Mouse (Mus musculus): Measurements from ENCODE around the gene Amacr. TPM values are rescaled to one million over a fixed set of nuclear protein-coding genes. Genes with fewer than 3 reads are reported as not detected.

Amacr gene
- polyA plus RNA-seq (2015; fragmentation: Nextera tagmentation; extraction: Ambion mirVana) = 19.2 and 25.4 TPM in 2 replicates

DNA sequence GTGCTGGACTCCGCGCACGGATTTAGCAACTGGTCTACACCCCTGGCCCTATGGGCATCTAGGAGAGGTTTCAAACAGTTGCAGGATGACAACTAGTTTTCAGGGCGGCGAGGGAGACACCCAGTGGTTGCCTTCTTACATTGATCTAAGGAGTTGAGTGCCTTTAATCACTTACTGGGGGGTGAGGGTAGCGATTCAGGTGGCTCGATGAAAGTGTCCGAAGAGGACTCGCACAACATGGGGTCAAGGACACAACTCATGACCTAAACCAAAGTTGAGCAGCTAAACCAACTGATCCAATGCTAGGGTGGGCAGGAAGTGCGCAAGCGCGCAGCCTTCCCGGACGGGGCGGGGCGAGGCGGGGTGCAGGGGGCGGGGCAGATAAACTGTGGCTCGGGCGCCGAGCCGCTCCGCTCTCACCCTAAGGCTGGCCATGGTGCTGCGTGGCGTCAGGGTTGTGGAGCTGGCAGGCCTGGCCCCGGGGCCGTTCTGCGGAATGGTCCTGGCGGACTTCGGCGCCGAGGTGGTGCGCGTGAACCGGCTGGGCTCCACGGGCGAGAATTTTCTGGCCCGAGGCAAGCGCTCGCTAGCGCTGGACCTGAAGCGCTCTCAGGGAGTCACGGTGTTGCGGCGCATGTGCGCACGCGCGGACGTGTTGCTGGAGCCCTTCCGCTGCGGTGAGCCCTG is at the start of gene Amacr:
Amacr (plus strand) TSS at position 380 of the 687 bp plus-strand sequence.
- Histone ChIP-seq H3K4me2 (peak within 1 kb of the TSS; percentile 63), H3K27ac (peak within 1 kb of the TSS; percentile 96), H3K4me1 (peaks cover 11% of the 10 kb centered on the region), H3K9ac (peak within 1 kb of the TSS; percentile 82), H3K4me3 (peak within 1 kb of the TSS; percentile 81), H3K36me3 (peaks cover 9% of the 10 kb centered on the region; the same call in 1 of the 2 replicates), H3K27me3 (no peaks in the 10 kb centered on the region), H3K9me3 (no peaks in the 10 kb centered on the region)
- under 1% methylated on average over 51 of the region's 52 CpGs for WGBS
- peak; percentile 97 for ATAC-seq (ENCODE audit: insufficient number of reproducible peaks, low FRiP score, low TSS enrichment, low read depth)

DNA sequence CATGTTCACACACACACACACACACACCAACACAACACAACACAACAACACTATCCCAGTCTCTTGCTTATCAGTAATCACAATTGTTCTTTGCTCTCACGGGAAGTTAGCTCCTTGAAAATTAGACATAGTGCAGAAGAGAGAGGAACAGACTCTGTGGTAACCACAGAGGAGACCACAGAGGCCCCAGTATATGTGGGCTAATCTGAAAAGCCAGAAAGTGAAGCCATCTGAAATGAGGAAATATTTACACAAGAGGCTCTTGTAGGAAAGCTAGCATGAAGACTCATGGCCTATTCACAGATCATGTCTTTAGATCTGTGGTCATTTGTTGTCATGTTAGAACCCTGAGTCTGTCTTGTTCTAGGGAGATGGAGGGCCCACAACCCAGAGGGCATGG is 47.6 kb upstream of the Amacr start:
- H3K9me3 ChIP-seq = no peaks in the 10 kb centered on the region
- no peaks in the 10 kb centered on the region for H3K27me3 ChIP-seq
- H3K9ac ChIP-seq = no peak overlapping the region
- no peaks in the 10 kb centered on the region for H3K36me3 ChIP-seq
- no peak overlapping the region for H3K4me3 ChIP-seq
- no peak for ATAC-seq (ENCODE audit: insufficient number of reproducible peaks, low FRiP score, low TSS enrichment, low read depth)
- no peaks in the 10 kb centered on the region for H3K4me1 ChIP-seq
- no peak overlapping the region for H3K27ac ChIP-seq
- 71% methylated on average over 1 of the region's 1 CpGs for WGBS
- no peak overlapping the region for H3K4me2 ChIP-seq

DNA sequence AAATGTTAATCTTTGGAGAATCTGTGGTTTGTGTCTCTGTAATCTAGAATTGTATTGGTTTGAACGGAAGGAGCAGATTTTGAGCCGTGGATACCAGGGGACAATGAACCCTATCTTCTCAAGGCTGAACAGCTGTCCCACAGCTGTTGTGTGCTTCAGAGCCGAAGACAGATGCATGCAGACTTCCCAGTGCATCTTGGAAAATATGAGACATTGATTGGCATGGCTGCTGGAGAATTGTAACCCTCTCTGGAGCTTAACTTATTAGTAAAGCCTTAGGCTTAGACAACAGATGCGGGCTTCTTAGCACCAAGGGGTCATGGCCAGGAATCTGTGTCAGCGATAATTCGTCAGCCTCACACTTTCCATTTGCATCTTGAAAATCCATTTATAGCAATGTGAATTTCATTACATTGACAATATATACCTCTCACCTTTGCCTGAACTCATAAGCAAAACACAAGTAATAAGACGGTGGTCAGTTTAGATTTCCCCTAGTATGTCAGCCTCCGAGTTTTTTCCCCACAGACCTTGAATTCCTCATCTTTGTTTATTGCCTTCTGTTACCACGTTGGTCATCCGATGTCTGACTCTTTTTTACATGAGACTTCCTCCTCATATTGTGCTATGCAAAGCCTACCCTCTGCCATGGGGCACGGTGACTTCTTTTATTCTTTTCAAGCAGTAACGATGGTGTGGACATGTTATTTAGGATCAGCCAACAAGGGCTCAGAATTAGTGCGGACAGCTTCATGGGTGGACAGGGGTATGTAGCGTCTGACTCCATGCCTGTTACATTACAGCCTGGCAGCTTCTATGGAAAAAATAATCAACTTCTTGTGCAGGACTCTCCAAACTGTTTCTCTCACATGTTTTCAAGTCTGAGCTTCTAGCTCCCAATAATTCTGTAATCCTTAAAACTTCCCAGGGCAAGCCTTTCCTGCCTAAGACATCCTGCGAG is 41.1 kb upstream of the Amacr start:
- Histone ChIP-seq H3K27ac (peak overlapping the region; percentile 74), H3K9me3 (no peaks in the 10 kb centered on the region), H3K4me3 (no peak overlapping the region), H3K9ac (no peak overlapping the region), H3K36me3 (no peaks in the 10 kb centered on the region), H3K27me3 (no peaks in the 10 kb centered on the region), H3K4me2 (no peak overlapping the region), H3K4me1 (peaks cover 6% of the 10 kb centered on the region)
- ATAC-seq (ENCODE audit: insufficient number of reproducible peaks, low FRiP score, low TSS enrichment, low read depth) = peak; percentile 49; the same call in 1 of the 2 replicates
- WGBS = 48% methylated on average over 15 of the region's 15 CpGs

DNA sequence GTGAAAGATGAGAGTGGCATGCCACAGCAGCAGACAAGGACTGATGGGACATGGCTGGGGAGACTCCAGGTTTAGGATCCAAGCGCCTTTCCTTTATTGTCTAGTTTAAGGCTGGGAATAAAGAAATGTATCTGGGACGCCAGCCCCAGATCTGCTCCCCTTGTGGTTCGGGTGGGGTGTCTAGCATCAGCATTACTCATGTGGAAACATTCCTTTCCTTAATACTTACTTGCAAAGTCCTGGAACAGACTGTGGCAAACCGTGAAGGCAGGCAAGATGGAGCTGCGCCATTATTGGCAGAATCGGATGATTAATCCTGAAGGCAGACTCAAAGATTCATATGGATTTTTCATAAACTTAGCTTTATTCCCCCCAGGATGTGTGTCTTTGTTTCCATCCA is 39.7 kb upstream of the Amacr start:
- Histone ChIP-seq H3K9ac (no peak overlapping the region), H3K4me1 (peaks cover 6% of the 10 kb centered on the region), H3K27ac (peak overlapping the region; percentile 73), H3K4me2 (no peak overlapping the region), H3K36me3 (no peaks in the 10 kb centered on the region), H3K9me3 (no peaks in the 10 kb centered on the region), H3K4me3 (no peak overlapping the region), H3K27me3 (no peaks in the 10 kb centered on the region)
- ATAC-seq (ENCODE audit: insufficient number of reproducible peaks, low FRiP score, low TSS enrichment, low read depth) = 0 out of 2 replicates have a peak, but pooled peaks have one; percentile 64
- 57% methylated on average over 6 of the region's 6 CpGs for WGBS

DNA sequence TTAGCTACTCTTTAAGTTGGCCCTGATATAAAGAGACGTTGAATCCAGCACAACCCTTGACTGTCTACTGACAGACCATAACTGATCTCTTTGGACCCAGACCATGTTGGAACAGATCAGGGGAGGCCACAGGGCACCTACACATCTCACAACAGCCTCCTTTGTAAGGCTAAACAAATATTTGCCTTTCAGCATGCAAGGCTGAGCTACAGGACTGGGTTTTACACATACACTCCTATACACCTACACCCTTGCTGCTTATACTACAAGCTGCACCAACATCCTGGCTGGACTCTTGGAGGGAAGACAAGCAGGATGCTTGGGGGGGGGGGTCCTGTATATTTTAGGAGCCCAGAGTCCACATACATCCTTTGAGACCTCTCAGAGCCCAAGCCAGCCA is 33.7 kb upstream of the Amacr start:
- no peaks in the 10 kb centered on the region for H3K27me3 ChIP-seq
- no peak overlapping the region for H3K9ac ChIP-seq
- H3K4me1 ChIP-seq = peaks cover 15% of the 10 kb centered on the region
- WGBS = 67% methylated on average over 1 of the region's 1 CpGs
- H3K4me3 ChIP-seq = no peak overlapping the region
- no peak overlapping the region for H3K4me2 ChIP-seq
- no peaks in the 10 kb centered on the region for H3K36me3 ChIP-seq
- no peak overlapping the region for H3K27ac ChIP-seq
- no peaks in the 10 kb centered on the region for H3K9me3 ChIP-seq
- peak; percentile 72; the same call in 1 of the 2 replicates for ATAC-seq (ENCODE audit: insufficient number of reproducible peaks, low FRiP score, low TSS enrichment, low read depth)

DNA sequence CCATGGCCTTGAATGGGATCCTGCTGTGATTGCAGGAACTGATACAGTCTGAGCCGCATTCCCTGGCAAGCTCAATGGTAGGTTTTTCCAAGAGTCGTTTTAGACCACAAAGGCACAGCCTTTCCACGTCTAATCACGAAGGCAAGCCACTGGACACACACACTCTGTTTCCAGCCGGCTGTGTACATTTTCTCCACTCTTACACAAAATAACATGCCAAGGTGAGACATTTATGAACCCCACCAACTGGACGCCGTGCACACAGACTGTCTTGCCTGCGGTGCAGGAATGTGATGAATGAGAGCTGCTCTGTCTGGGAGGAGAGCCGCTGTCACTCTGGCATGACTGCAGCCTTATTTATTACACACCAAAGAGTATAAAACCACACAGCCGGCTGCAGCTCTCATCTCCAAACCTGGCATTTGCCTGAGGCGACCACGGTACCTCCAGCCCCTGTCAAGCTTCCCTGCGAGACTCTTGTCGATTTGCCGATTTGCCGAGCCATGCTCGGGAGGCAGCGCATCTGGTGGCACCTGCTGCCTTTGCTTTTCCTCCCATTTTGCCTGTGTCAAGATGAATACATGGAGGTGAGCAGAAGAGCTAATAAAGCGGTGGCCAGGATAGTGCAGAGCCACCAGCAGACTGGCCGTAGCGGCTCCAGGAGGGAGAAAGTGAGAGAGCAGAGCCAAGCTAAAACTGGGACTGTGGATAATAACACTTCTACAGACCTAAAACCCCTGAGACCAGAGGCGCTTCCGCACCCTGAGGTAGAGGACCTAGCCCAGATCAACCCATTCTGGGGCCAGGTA is 29.4 kb upstream of the Amacr start, which contains the start of gene C1qtnf3:
C1qtnf3 (plus strand) TSS at position 382 of the 809 bp plus-strand sequence.
- Histone ChIP-seq H3K4me1 (peaks cover 16% of the 10 kb centered on the region), H3K27me3 (no peaks in the 10 kb centered on the region), H3K36me3 (no peaks in the 10 kb centered on the region), H3K9me3 (no peaks in the 10 kb centered on the region), H3K27ac (peak within 1 kb of the TSS; percentile 81), H3K4me2 (peak within 1 kb of the TSS; percentile 27), H3K9ac (peak within 1 kb of the TSS; percentile 10; the same call in 1 of the 2 replicates), H3K4me3 (peak within 1 kb of the TSS; percentile 29)
- peak; percentile 53; the same call in 1 of the 2 replicates for ATAC-seq (ENCODE audit: insufficient number of reproducible peaks, low FRiP score, low TSS enrichment, low read depth)
- 36% methylated on average over 23 of the region's 23 CpGs for WGBS

DNA sequence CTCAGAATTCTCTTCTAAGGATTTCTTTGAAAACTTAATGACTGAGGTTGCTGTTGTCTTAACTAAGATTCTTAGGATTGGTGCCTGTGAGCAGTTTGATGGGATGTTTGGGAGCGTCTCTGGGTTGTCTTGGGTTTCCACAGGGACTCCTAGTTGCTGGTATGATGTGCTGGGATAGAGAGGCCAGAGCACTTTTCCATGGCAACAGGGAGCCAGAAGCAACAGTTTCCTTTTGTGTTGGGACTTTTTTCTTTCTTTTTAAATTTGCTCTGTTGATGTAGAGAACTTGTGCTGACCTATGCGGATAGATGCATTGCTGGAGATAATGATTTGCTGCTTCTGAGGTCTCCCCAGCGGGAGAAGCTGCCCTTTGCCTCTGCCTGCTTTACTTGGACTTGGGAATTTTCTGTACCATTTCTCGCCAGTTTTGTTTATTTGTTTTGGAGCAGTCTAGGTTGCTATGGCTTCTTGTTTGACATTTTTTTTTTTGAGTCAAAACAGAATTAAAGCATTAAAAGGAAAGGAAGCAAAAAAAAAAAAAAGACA is 28.7 kb upstream of the Amacr start:
- Histone ChIP-seq H3K9ac (peak overlapping the region; percentile 10; the same call in 1 of the 2 replicates), H3K4me3 (peak overlapping the region; percentile 29), H3K9me3 (no peaks in the 10 kb centered on the region), H3K36me3 (no peaks in the 10 kb centered on the region), H3K4me1 (peaks cover 15% of the 10 kb centered on the region), H3K27ac (peak overlapping the region; percentile 81), H3K27me3 (no peaks in the 10 kb centered on the region), H3K4me2 (peak overlapping the region; percentile 27)
- no peak for ATAC-seq (ENCODE audit: insufficient number of reproducible peaks, low FRiP score, low TSS enrichment, low read depth)
- WGBS = 54% methylated on average over 4 of the region's 4 CpGs

DNA sequence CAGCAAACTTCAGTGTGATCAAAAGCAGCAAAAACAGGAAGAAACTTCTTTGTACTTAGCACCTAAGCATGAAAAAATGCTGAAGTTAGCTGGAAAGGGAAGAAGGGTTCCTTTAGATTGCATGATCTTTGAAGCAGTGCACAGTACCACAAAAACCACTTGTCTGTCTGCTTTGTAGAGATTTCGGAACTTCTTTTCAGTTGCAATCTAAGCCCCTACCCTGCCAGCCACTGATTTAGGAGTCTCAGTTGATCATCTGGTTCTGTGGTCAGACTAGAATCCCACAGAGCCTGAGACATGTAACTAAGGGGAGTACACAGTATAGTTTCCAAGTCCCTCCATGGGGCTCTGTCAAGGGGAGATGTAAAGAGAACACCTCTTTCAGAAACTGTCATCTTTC is 28.1 kb upstream of the Amacr start:
- no peaks in the 10 kb centered on the region for H3K36me3 ChIP-seq
- H3K27ac ChIP-seq = no peak overlapping the region; the same call in 1 of the 2 replicates
- H3K4me3 ChIP-seq = peak overlapping the region; percentile 29
- no peak for ATAC-seq (ENCODE audit: insufficient number of reproducible peaks, low FRiP score, low TSS enrichment, low read depth)
- WGBS = 63% methylated on average over 1 of the region's 1 CpGs
- no peaks in the 10 kb centered on the region for H3K27me3 ChIP-seq
- no peak overlapping the region for H3K9ac ChIP-seq
- H3K9me3 ChIP-seq = no peaks in the 10 kb centered on the region
- H3K4me2 ChIP-seq = peak overlapping the region; percentile 5; the same call in 1 of the 2 replicates
- H3K4me1 ChIP-seq = peaks cover 14% of the 10 kb centered on the region

DNA sequence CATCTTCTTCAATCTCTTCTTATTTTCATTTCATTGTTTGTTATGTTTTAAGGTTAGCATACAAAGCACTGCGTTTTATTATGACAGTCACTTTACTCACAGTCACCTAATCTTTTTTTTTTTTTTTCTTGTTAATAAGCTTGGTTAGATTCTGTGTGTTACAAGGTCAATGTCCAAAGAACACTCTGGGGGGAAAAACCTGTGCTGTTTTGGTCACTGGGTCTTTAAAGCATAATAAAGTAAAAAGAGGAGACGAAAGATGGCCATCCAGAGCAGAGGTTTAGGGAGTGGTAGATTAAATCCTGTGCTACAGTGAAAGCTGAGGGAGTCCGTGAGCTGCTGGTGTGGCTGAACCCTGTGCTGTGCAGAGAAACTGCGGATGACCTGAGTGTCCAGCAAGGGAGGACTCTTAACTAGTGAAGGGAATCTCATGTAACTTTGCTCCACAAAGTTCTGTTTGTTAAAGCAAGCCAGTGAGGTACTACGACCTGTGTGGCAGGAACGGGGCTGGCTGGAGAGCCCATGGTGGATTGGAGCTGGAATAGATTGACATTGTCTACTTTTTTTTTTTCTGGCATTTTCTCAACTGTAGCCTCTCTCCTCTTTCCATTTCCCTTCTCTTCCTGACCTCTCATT is 27.1 kb upstream of the Amacr start:
- no peak overlapping the region for H3K27ac ChIP-seq

DNA sequence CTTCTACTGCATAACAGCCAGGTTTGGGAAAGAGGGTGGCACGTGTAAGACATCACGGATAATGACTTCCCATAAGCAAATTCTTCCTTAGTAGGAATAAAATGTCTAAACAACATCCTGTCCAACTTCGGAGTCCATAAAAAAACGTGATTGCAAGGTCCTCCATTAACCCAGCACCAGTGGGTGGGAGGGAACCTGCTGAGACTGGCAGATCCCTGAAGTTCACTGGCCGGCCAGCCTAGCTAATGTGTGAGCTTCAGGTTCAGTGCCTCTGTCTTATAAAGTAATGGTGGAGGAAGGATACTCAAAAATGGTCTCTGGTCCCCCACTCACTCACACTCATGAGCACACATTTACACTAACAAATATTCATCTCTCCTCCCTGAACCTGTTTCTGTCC is 26.4 kb upstream of the Amacr start:
- H3K27ac ChIP-seq = no peak overlapping the region
- H3K36me3 ChIP-seq = no peaks in the 10 kb centered on the region
- peaks cover 14% of the 10 kb centered on the region for H3K4me1 ChIP-seq
- H3K4me2 ChIP-seq = no peak overlapping the region
- H3K9me3 ChIP-seq = no peaks in the 10 kb centered on the region
- H3K4me3 ChIP-seq = no peak overlapping the region
- ATAC-seq (ENCODE audit: insufficient number of reproducible peaks, low FRiP score, low TSS enrichment, low read depth) = no peak
- H3K9ac ChIP-seq = no peak overlapping the region
- WGBS = 52% methylated on average over 5 of the region's 5 CpGs
- H3K27me3 ChIP-seq = no peaks in the 10 kb centered on the region

More for the DNA sequence above, 27.1 kb upstream of the Amacr start:
- no peaks in the 10 kb centered on the region for H3K27me3 ChIP-seq
- no peak overlapping the region for H3K4me2 ChIP-seq
- no peaks in the 10 kb centered on the region for H3K36me3 ChIP-seq
- H3K9ac ChIP-seq = no peak overlapping the region
- no peak overlapping the region for H3K4me3 ChIP-seq
- WGBS = 82% methylated on average over 6 of the region's 6 CpGs
- H3K9me3 ChIP-seq = no peaks in the 10 kb centered on the region
- H3K4me1 ChIP-seq = peaks cover 14% of the 10 kb centered on the region
- no peak for ATAC-seq (ENCODE audit: insufficient number of reproducible peaks, low FRiP score, low TSS enrichment, low read depth)
